Mouse (Mus musculus): ENCODE measurements around the gene Nkx2-5.

Nkx2-5 gene

GRCm38 (mm10) chr17:26789460-26790268 is 55.1 kb downstream of the Nkx2-5 start:
- no peak for DNase-seq (ENCODE audit: low spot score in 2 of 2)

DNA sequence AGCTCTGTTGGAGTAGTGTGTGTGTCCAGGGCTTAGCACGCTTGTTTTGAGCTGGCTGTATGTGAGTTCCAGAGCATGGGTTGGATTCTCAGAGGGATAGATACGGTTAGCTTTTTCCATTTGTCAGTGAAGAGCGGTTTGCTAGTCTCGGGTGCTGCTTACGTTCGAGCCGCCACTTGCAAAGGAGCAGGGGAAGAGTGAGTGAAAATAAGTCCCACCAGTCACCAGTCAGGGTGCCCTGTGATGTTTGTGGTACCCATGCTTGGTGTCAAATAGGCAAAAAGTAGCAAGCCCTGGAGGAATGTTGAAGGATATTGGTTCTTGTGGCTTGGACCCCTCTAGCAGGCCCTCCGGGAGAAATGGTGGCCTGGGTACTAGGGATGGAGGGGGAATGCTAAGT is 55.8 kb downstream of the Nkx2-5 start:
- DNase-seq (ENCODE audit: low spot score in 2 of 2), result no peak

Data from urinary bladder, postnatal 4 days (tissue).